Mouse (Mus musculus) B cell, adult (primary cell): ENCODE data around the gene Klk1b8. TPM values are rescaled to one million over a fixed set of nuclear protein-coding genes. Genes with fewer than 3 reads are reported as not detected.

Experiments used
- total RNA-seq: library from RNA; stranded (reverse); gene quantifications from 4 replicates; pipeline ENCODE4 v1.2.4, GENCODE M21; 2023; ENCODE audit not compliant: inconsistent age

Gene Klk1b8
- not detected in 4 replicates for total RNA-seq

GRCm38 (mm10) chr7:43950364-43950763 lies at the start of gene Klk1b8:
TSS of gene Klk1b8 (plus strand) at chr7:43950664.

GRCm38 (mm10) chr7:43933440-43933839 lies 17.0 kb upstream of the Klk1b8 start, which contains the start of gene Klk15:
TSS of gene Klk15 (plus strand) at chr7:43933740.

GRCm38 (mm10) chr7:43966451-43966850 lies 16.0 kb downstream of the Klk1b8 start, which contains the start of gene Klk1b1:
TSS of gene Klk1b1 (plus strand) at chr7:43966751.

GRCm38 (mm10) chr7:43975761-43976160 lies 25.3 kb downstream of the Klk1b8 start, which contains the start of gene Klk1b9:
TSS of gene Klk1b9 (plus strand) at chr7:43976061.

GRCm38 (mm10) chr7:43995577-43995976 lies 45.1 kb downstream of the Klk1b8 start, which contains the start of gene Klk1b11:
TSS of gene Klk1b11 (plus strand) at chr7:43995877.

Other genes starting within 250 kb of the Klk1b8 start
- gene Klk13, start 238.1 kb upstream of the Klk1b8 start, total RNA-seq = not detected in 4 replicates
- not detected in 4 replicates for gene Klk12, start 181.8 kb upstream of the Klk1b8 start, total RNA-seq
- not detected in 4 replicates for gene Klk11, start 176.1 kb upstream of the Klk1b8 start, total RNA-seq
- gene Klk10, start 169.6 kb upstream of the Klk1b8 start, total RNA-seq = not detected in 4 replicates
- gene Klk9, start 158.8 kb upstream of the Klk1b8 start, total RNA-seq = not detected in 4 replicates
- gene Klk8, start 153.1 kb upstream of the Klk1b8 start, total RNA-seq = 1.1 to 6.0 TPM (median 4.7 TPM) in 4 replicates
- not detected in 4 replicates for gene Klk7, start 139.4 kb upstream of the Klk1b8 start, total RNA-seq
- not detected in 4 replicates for gene Klk6, start 126.2 kb upstream of the Klk1b8 start, total RNA-seq
- gene Klk5, start 108.7 kb upstream of the Klk1b8 start, total RNA-seq = not detected in 4 replicates
- gene Klk4, start 69.5 kb upstream of the Klk1b8 start, total RNA-seq = not detected in 4 replicates
- gene Klk15, start 16.9 kb upstream of the Klk1b8 start, total RNA-seq = not detected in 4 replicates
- gene Klk1b1, start 16.1 kb downstream of the Klk1b8 start, total RNA-seq = not detected in 4 replicates
- not detected in 4 replicates for gene Klk1b9, start 25.4 kb downstream of the Klk1b8 start, total RNA-seq
- gene Klk1b11, start 45.2 kb downstream of the Klk1b8 start, total RNA-seq = not detected in 4 replicates
- not detected in 4 replicates for gene Klk1b26, start 61.5 kb downstream of the Klk1b8 start, total RNA-seq
- not detected in 4 replicates for gene Klk1b27, start 101.6 kb downstream of the Klk1b8 start, total RNA-seq
- gene Klk1b21, start 151.7 kb downstream of the Klk1b8 start, total RNA-seq = not detected in 4 replicates
- not detected in 4 replicates for gene Klk1b22, start 162.0 kb downstream of the Klk1b8 start, total RNA-seq
- not detected in 4 replicates for gene Klk1b16, start 186.1 kb downstream of the Klk1b8 start, total RNA-seq
- not detected in 4 replicates for gene Klk1b24, start 237.6 kb downstream of the Klk1b8 start, total RNA-seq
- gene Klk1b3, start 247.5 kb downstream of the Klk1b8 start, total RNA-seq = not detected in 4 replicates